Mouse (Mus musculus) C2C12 (cell line): ENCODE data around the gene Arhgap4. TPM values are rescaled to one million over a fixed set of nuclear protein-coding genes. Genes with fewer than 3 reads are reported as not detected.

Source experiments
- H3K27me3 ChIP-seq: one replicate; pipeline ENCODE4 v1.6.1; 2011; ENCODE audit not compliant: control insufficient read depth, insufficient read depth, insufficient read length
- H3K36me3 ChIP-seq: one replicate; pipeline ENCODE4 v1.6.1; 2011; ENCODE audit not compliant: control insufficient read depth, insufficient read depth
- H3K4me3 ChIP-seq: one replicate; pipeline ENCODE4 v1.5.1; 2011; ENCODE audit warnings: mild to moderate bottlenecking, control low read depth; ENCODE audit not compliant: poor library complexity, insufficient read depth, severe bottlenecking
- H3K79me2 ChIP-seq: one replicate; pipeline ENCODE4 v1.6.1; 2011; ENCODE audit not compliant: control insufficient read depth, insufficient read depth
- H3K79me3 ChIP-seq: one replicate; pipeline ENCODE4 v1.6.1; 2011; ENCODE audit warnings: low read depth, control low read depth
- H3ac ChIP-seq: one replicate; pipeline ENCODE3; 2011; ENCODE audit warnings: low read depth; ENCODE audit not compliant: control insufficient read depth, insufficient read length
- CEBPB ChIP-seq: IDR thresholded peaks from one replicate; pipeline ENCODE4 v1.6.1; 2011; ENCODE audit warnings: low read depth, mild to moderate bottlenecking, control low read depth, moderate library complexity
- CTCF ChIP-seq: IDR thresholded peaks from one replicate; pipeline ENCODE4 v1.5.1; 2011; ENCODE audit not compliant: control insufficient read depth, insufficient read depth, insufficient read length
- FOSL1 ChIP-seq: IDR thresholded peaks from one replicate; pipeline ENCODE4 v1.8.0; 2011; ENCODE audit warnings: mild to moderate bottlenecking, low read length; ENCODE audit not compliant: poor library complexity, insufficient read depth, severe bottlenecking
- MAX ChIP-seq: IDR thresholded peaks from one replicate; pipeline ENCODE4 v1.6.1; 2011; ENCODE audit warnings: mild to moderate bottlenecking, control low read depth
- MYOD1 ChIP-seq: IDR thresholded peaks from one replicate; pipeline ENCODE4 v1.6.1; 2011; ENCODE audit warnings: low read depth; ENCODE audit not compliant: control insufficient read depth, insufficient read length
- MYOG ChIP-seq: IDR thresholded peaks from one replicate; pipeline ENCODE4 v1.6.1; 2011; ENCODE audit not compliant: control insufficient read depth, insufficient read length; ENCODE audit errors: extremely low read depth
- USF1 ChIP-seq: IDR thresholded peaks from one replicate; pipeline ENCODE4 v1.6.1; 2011; ENCODE audit warnings: low read depth, mild to moderate bottlenecking, control low read depth, moderate library complexity
- polyA plus RNA-seq: library from polyadenylated mRNA; unstranded; fragments of >200 nt; fragmentation: generic; extraction: Trizol; gene quantifications from one replicate; pipeline ENCODE4 v1.2.1, GENCODE M21; 2012; ENCODE audit warnings: missing spikeins

Arhgap4 gene
- polyA plus RNA-seq, 1 experiment, result 0.23 TPM

DNA sequence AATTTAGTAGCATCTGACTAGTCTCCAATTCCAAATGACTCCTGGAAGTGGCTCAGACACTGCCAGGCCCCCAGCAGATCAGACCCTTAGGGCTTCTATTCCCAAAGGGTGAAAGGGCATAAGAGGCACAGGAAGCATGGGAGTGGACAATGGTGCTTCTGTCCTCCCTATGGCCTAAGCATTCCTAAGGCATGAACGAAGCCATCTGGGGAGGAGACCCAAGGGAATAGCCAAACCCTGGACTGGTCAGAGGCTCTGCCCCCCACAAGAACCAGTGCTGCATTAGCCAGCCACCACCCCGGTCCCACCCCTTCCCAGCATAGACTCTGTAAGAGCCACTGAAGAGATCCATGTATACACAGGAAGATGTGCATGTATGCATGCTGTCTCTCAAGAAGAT lies 45.8 kb downstream of the Arhgap4 start:
- Histone ChIP-seq H3K79me3 (no peaks in the 10 kb centered on the region), H3K36me3 (no peaks in the 10 kb centered on the region), H3K27me3 (no peaks in the 10 kb centered on the region), H3K79me2 (no peaks in the 10 kb centered on the region), H3K4me3 (no peak overlapping the region), H3ac (no peak overlapping the region)
- TF ChIP-seq CEBPB (no peak), MYOD1 (no peak), USF1 (no peak), MYOG (no peak), CTCF (no peak), MAX (no peak), FOSL1 (no peak)

- no peaks in the 10 kb centered on the region for H3K27me3 ChIP-seq
- H3ac ChIP-seq, result no peak overlapping the region
- H3K79me3 ChIP-seq, result no peaks in the 10 kb centered on the region
- H3K36me3 ChIP-seq, result no peaks in the 10 kb centered on the region
- H3K4me3 ChIP-seq, result no peak overlapping the region
- H3K79me2 ChIP-seq, result no peaks in the 10 kb centered on the region
- TF ChIP-seq CEBPB (no peak), MAX (no peak), MYOD1 (no peak), FOSL1 (no peak), USF1 (no peak), MYOG (no peak), CTCF (no peak)
Observed at GRCm38 (mm10) chrX:73871956-73872355, 49.7 kb downstream of the Arhgap4 start.

GRCm38 (mm10) chrX:73871474-73871873 lies 50.2 kb downstream of the Arhgap4 start:
- no peaks in the 10 kb centered on the region for H3K36me3 ChIP-seq
- H3K4me3 ChIP-seq, result no peak overlapping the region
- TF ChIP-seq MYOD1 (no peak), MYOG (no peak), USF1 (no peak), CEBPB (no peak), CTCF (no peak), FOSL1 (no peak), MAX (no peak)
- H3K27me3 ChIP-seq, result no peaks in the 10 kb centered on the region
- H3ac ChIP-seq, result no peak overlapping the region
- H3K79me3 ChIP-seq, result no peaks in the 10 kb centered on the region
- H3K79me2 ChIP-seq, result no peaks in the 10 kb centered on the region

- Histone ChIP-seq H3K79me3 (no peaks in the 10 kb centered on the region), H3ac (no peak overlapping the region), H3K79me2 (no peaks in the 10 kb centered on the region), H3K36me3 (no peaks in the 10 kb centered on the region), H3K27me3 (no peaks in the 10 kb centered on the region), H3K4me3 (no peak overlapping the region)
- TF ChIP-seq CEBPB (no peak), MAX (peak; percentile 63)
Observed at GRCm38 (mm10) chrX:73869334-73869733, 52.3 kb downstream of the Arhgap4 start.

GRCm38 (mm10) chrX:73867852-73868251 lies 53.8 kb downstream of the Arhgap4 start:
- TF ChIP-seq MAX, result no peak
- TF ChIP-seq FOSL1, result no peak
- no peak for TF ChIP-seq CTCF
- TF ChIP-seq MYOD1, result no peak
- TF ChIP-seq MYOG, result no peak
- no peak for TF ChIP-seq CEBPB
- no peak for TF ChIP-seq USF1
- H3K79me2 ChIP-seq, result no peaks in the 10 kb centered on the region
- H3K4me3 ChIP-seq, result no peak overlapping the region
- no peaks in the 10 kb centered on the region for H3K79me3 ChIP-seq
- no peak overlapping the region for H3ac ChIP-seq
- no peaks in the 10 kb centered on the region for H3K27me3 ChIP-seq
- no peaks in the 10 kb centered on the region for H3K36me3 ChIP-seq

GRCm38 (mm10) chrX:73867256-73867655 lies 54.4 kb downstream of the Arhgap4 start:
- H3K27me3 ChIP-seq, result no peaks in the 10 kb centered on the region
- H3K36me3 ChIP-seq, result no peaks in the 10 kb centered on the region
- TF ChIP-seq MYOG (no peak), USF1 (no peak), CTCF (no peak), MAX (no peak), FOSL1 (no peak), CEBPB (no peak), MYOD1 (no peak)
- H3ac ChIP-seq, result no peak overlapping the region
- no peaks in the 10 kb centered on the region for H3K79me3 ChIP-seq
- H3K79me2 ChIP-seq, result no peaks in the 10 kb centered on the region
- no peak overlapping the region for H3K4me3 ChIP-seq
